Mouse (Mus musculus): Measurements from ENCODE around the gene Mepce. TPM values are rescaled to one million over a fixed set of nuclear protein-coding genes. Genes with fewer than 3 reads are reported as not detected.

Gene Mepce
- polyA plus RNA-seq, 1 experiment: 81.9 TPM

- DNase-seq: no peak
- WGBS: 76% methylated on average over 9 of the region's 9 CpGs
- Histone ChIP-seq H3K4me3 (ENCODE audit: control insufficient read depth, insufficient read depth, low read length) (no peak overlapping the region), H3K36me3 (ENCODE audit: control insufficient read depth, insufficient read depth, low read length) (peaks cover 15% of the 10 kb centered on the region), H3K4me1 (replicated peaks; ENCODE audit: control insufficient read depth, insufficient read depth, low read length) (peaks cover 28% of the 10 kb centered on the region), H3K27me3 (ENCODE audit: control insufficient read depth, insufficient read depth, low read length) (no peaks in the 10 kb centered on the region), H3K27ac (ENCODE audit: control insufficient read depth, insufficient read depth, low read length) (no peak overlapping the region)
- TF ChIP-seq CTCF (IDR thresholded peaks at IDR 0.05; ENCODE audit: borderline replicate concordance, control insufficient read depth, extremely low read depth, insufficient read depth, low read length, poor library complexity) (no peak), POLR2A (IDR thresholded peaks at IDR 0.05; ENCODE audit: control insufficient read depth, extremely low read depth, insufficient read depth, low read length, poor library complexity) (no peak)
Observed at GRCm38 (mm10) chr5:137783901-137784540, 3.4 kb downstream of the Mepce start.

GRCm38 (mm10) chr5:137782776-137783522 is 4.5 kb downstream of the Mepce start:
- no peak for TF ChIP-seq POLR2A (IDR thresholded peaks at IDR 0.05; ENCODE audit: control insufficient read depth, extremely low read depth, insufficient read depth, low read length, poor library complexity)
- no peak for TF ChIP-seq CTCF (IDR thresholded peaks at IDR 0.05; ENCODE audit: borderline replicate concordance, control insufficient read depth, extremely low read depth, insufficient read depth, low read length, poor library complexity)
- no peak overlapping the region for H3K4me3 ChIP-seq (ENCODE audit: control insufficient read depth, insufficient read depth, low read length)
- H3K4me1 ChIP-seq (replicated peaks; ENCODE audit: control insufficient read depth, insufficient read depth, low read length): peaks cover 27% of the 10 kb centered on the region
- H3K27ac ChIP-seq (ENCODE audit: control insufficient read depth, insufficient read depth, low read length): no peak overlapping the region
- no peak for DNase-seq
- peaks cover 15% of the 10 kb centered on the region for H3K36me3 ChIP-seq (ENCODE audit: control insufficient read depth, insufficient read depth, low read length)
- H3K27me3 ChIP-seq (ENCODE audit: control insufficient read depth, insufficient read depth, low read length): no peaks in the 10 kb centered on the region
- WGBS: 86% methylated on average over 13 of the region's 13 CpGs

GRCm38 (mm10) chr5:137781661-137782060 is 5.8 kb downstream of the Mepce start:
- TF ChIP-seq POLR2A (IDR thresholded peaks at IDR 0.05; ENCODE audit: control insufficient read depth, extremely low read depth, insufficient read depth, low read length, poor library complexity) (no peak), CTCF (IDR thresholded peaks at IDR 0.05; ENCODE audit: borderline replicate concordance, control insufficient read depth, extremely low read depth, insufficient read depth, low read length, poor library complexity) (no peak)
- peaks cover 15% of the 10 kb centered on the region for H3K36me3 ChIP-seq (ENCODE audit: control insufficient read depth, insufficient read depth, low read length)
- no peak overlapping the region for H3K4me3 ChIP-seq (ENCODE audit: control insufficient read depth, insufficient read depth, low read length)
- WGBS: 92% methylated on average over 7 of the region's 7 CpGs
- DNase-seq: no peak
- H3K27me3 ChIP-seq (ENCODE audit: control insufficient read depth, insufficient read depth, low read length): no peaks in the 10 kb centered on the region
- H3K27ac ChIP-seq (ENCODE audit: control insufficient read depth, insufficient read depth, low read length): no peak overlapping the region
- peaks cover 34% of the 10 kb centered on the region for H3K4me1 ChIP-seq (replicated peaks; ENCODE audit: control insufficient read depth, insufficient read depth, low read length)

- H3K4me1 ChIP-seq (replicated peaks; ENCODE audit: control insufficient read depth, insufficient read depth, low read length): peaks cover 34% of the 10 kb centered on the region
- peak; percentile 48 for DNase-seq
- no peaks in the 10 kb centered on the region for H3K27me3 ChIP-seq (ENCODE audit: control insufficient read depth, insufficient read depth, low read length)
- TF ChIP-seq POLR2A (IDR thresholded peaks at IDR 0.05; ENCODE audit: control insufficient read depth, extremely low read depth, insufficient read depth, low read length, poor library complexity) (no peak), CTCF (IDR thresholded peaks at IDR 0.05; ENCODE audit: borderline replicate concordance, control insufficient read depth, extremely low read depth, insufficient read depth, low read length, poor library complexity) (no peak)
- under 1% methylated on average over 81 of the region's 83 CpGs for WGBS
- peaks cover 15% of the 10 kb centered on the region for H3K36me3 ChIP-seq (ENCODE audit: control insufficient read depth, insufficient read depth, low read length)
- peak overlapping the region; percentile 84 for H3K4me3 ChIP-seq (ENCODE audit: control insufficient read depth, insufficient read depth, low read length)
- peak overlapping the region; percentile 9; the same call in 1 of the 2 replicates for H3K27ac ChIP-seq (ENCODE audit: control insufficient read depth, insufficient read depth, low read length)
Observed at GRCm38 (mm10) chr5:137779053-137779933, 8.2 kb downstream of the Mepce start.

- Histone ChIP-seq H3K36me3 (ENCODE audit: control insufficient read depth, insufficient read depth, low read length) (peaks cover 15% of the 10 kb centered on the region), H3K27ac (ENCODE audit: control insufficient read depth, insufficient read depth, low read length) (peak within 1 kb of the TSS; percentile 9; the same call in 1 of the 2 replicates), H3K27me3 (ENCODE audit: control insufficient read depth, insufficient read depth, low read length) (no peaks in the 10 kb centered on the region), H3K4me1 (replicated peaks; ENCODE audit: control insufficient read depth, insufficient read depth, low read length) (peaks cover 27% of the 10 kb centered on the region), H3K4me3 (ENCODE audit: control insufficient read depth, insufficient read depth, low read length) (peak within 1 kb of the TSS; percentile 84)
- under 1% methylated on average over 31 of the region's 31 CpGs for WGBS
- TF ChIP-seq POLR2A (IDR thresholded peaks at IDR 0.05; ENCODE audit: control insufficient read depth, extremely low read depth, insufficient read depth, low read length, poor library complexity) (peak; percentile 82), CTCF (IDR thresholded peaks at IDR 0.05; ENCODE audit: borderline replicate concordance, control insufficient read depth, extremely low read depth, insufficient read depth, low read length, poor library complexity) (no peak)
- DNase-seq: no peak
Observed at GRCm38 (mm10) chr5:137778635-137779034, 8.8 kb downstream of the Mepce start, which contains the start of gene Ppp1r35. Ppp1r35 (plus strand) TSS chr5:137778849.
